Mouse (Mus musculus): ENCODE measurements around the gene Rasa3.

DNA sequence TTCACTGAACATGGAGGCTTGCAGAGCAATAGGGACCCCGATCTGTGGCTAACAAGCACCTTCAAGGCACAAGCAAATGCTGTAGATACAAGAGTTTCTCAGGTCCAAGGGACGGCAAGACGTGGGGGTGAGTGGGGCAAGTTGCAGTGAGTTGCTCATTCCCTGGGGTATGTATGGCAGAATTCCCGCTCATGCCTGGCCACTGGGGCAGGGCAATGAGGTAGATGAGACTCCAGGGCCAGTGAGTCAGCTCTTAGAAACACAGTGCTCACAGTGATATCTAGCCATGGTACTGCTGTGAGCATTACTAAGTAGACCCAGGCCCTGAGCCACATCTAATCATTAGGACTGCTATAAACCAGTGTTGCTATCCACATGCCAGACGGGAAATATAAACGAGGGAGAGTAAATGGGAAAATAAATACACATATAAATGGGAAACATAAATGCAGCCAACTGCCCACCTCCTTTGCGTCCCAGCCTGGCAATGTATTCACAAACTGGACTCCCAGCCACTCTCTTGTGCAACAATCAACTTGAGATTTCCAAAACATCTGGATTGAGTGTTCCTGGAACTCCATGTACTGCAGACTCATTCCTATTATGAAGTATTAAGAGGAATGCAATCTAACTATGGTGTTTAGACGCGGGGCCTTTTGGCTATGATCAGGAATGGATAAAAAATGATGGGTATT is 57.0 kb downstream of the Rasa3 start:
- TF ChIP-seq CTCF (conservative IDR thresholded peaks at IDR 0.05; ENCODE audit: low read length) (no peak), NANOG (IDR thresholded peaks at IDR 0.05; ENCODE audit: borderline replicate concordance, low read length) (no peak), POU5F1 (IDR thresholded peaks at IDR 0.05; ENCODE audit: borderline replicate concordance, low read length) (no peak)
